Mouse (Mus musculus): ENCODE results near the gene Fyn.

GRCm38 (mm10) chr10:39387556-39387955 is 18.9 kb downstream of the Fyn start:
- TF ChIP-seq POLR2A (IDR thresholded peaks at IDR 0.05; ENCODE audit: borderline replicate concordance, extremely low read depth, low read depth, low read length): no peak
- TF ChIP-seq CTCF (IDR thresholded peaks at IDR 0.05; ENCODE audit: insufficient read depth, low read length): no peak

All from lung, adult 2 months (tissue).